Mouse (Mus musculus) granulocyte monocyte progenitor cell, adult 5-6 weeks (primary cell): ENCODE data around the gene Amotl2. TPM values are rescaled to one million over a fixed set of nuclear protein-coding genes. Genes with fewer than 3 reads are reported as not detected.

Experiments
- ATAC-seq: replicated peaks from 2 replicates; pipeline ENCODE4 v1.8.0; 2016; ENCODE audit warnings: mild to moderate bottlenecking, moderate TSS enrichment, inconsistent platforms; ENCODE audit not compliant: poor library complexity, severe bottlenecking
- total RNA-seq, 2 experiments: library from RNA; stranded (forward) in 1 of 2; stranded (reverse) in 1 of 2; fragments of 200-712, 200-1000 nt in 1 of 2; fragments of >200 nt in 1 of 2; fragmentation: Nextera tagmentation in 1 of 2; gene quantifications; 2 replicates each; pipeline ENCODE4 v1.2.3; 2014 to 2017

Amotl2 gene
- total RNA-seq, 2 experiments from 2014 or later, result 1.8 to 2.6 TPM

DNA sequence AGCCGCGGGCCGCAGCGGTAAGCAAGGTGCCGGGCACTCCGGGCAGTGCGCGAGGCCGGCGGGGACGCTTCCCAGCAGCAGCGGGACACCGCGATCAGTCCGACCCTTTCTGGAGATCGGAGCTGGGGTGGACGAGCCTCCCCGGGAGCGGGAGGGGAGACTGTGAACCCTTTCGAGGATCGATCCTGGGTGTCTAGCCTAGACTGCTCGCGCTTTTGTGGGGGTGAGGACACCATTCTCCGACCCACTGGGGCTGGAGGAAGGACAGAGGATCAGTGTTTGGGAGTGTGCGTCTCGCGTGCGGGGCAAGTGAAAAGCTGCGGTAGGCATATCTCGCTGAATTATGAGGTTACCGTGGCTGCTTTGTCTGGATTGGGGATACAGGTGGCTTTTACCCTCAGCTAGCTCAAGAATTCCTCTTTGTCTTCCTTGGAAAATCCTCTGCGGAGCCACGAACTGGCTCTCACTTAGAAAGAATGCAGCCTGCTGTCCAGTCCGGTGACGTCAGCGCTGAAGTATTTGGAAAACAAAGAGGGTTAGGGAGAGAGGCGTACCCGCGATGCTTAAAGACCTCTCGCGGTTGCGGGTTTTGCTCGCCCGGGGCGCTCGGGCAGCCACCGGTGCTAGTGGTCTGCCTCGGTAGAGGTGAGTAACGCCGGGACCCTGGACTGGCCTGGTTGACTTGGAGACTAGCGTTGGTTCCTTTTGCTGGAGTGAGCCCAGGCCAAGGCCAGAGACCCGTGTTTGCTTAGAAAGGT lies 1.6 kb downstream of the Amotl2 start:
- ATAC-seq, result peak; percentile 11; the same call in 1 of the 2 replicates

DNA sequence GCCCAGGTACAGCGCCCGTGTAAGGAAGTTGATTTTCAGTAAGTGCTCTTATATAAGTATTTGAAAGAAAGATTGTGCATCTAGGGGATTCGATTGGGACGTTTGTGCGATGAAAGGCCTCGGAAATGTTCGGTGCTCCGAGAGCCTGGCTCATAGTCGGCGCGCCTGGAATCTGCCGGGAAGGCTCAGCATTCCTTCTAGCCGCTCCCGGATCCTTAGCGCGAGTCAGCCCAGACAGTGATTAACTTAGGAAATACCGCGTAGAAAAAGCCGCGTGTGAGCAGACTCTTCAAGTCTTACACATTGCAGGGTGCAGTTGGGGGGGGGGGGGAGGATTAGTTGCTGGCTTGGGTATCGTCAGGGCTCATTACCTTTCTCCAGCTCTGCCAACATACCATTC lies 2.2 kb downstream of the Amotl2 start:
- no peak for ATAC-seq

DNA sequence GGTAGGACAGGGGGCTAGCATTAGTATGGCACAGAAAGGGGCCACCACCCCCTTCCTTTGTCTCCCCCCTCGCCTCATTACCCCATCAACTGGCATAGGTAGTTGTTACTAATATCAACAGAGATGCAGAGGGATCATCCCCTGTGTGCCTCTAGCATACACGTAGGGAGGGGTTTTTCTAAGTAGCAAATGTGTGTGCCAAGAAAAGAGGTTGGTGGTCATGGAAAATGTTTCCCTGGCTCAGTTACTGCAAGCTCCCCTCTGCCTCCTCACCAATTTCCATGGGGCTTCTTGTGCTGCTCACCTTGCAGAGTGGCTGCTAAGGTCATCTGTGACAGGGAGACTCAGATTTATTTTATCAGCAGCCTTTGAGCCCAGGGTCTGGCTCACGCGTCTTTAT lies 2.6 kb downstream of the Amotl2 start:
- ATAC-seq, result no peak

DNA sequence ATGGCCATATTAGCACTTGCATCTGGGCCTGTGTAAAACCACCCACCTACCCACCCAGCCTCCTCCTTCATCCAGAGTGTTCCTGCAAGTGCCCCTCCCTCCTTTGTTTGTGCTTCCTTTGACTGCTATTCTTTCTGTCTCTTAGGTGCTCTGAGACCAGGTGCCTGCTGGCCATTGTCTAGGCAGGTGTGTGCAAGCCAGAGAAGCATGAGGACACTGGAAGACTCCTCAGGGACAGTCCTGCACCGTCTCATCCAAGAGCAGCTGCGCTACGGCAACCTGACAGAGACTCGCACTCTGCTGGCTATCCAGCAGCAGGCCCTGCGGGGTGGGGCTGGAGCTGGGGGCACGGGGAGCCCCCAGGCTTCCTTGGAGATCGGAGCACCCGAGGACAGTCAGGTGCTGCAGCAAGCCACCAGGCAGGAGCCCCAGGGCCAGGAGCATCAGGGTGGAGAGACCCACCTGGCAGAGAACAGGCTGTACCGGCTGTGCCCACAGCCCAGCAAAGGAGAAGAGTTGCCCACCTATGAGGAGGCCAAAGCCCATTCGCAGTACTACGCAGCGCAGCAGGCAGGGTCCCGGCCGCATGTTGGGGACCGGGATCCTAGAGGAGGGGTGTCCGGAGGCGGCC lies 3.6 kb downstream of the Amotl2 start:
- no peak for ATAC-seq

DNA sequence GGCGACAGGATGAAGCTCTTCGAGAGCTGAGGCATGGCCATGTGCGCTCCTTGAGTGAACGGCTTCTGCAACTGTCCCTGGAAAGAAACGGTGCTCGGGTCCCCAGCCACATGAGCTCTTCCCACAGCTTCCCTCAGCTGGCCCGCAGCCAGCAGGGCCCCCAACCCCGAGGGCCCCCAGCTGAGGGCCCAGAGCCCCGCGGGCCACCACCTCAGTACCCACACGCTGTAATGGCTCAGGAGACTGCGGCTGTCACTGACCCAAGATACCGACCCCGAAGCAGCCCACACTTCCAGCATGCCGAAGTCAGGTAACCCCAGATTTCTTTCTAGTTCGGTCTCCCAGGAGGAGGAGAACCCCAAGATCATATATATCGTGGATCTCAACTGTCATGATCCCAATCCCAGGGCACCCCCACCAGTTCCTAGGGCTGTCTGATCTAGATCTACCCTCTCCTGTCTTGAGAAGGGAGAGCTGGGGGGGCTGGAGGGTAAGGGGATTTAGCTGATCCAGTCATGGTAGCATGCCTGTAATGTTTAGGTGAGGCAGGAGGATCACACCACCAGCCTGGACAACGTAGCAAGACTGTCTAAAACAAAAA lies 4.2 kb downstream of the Amotl2 start:
- no peak for ATAC-seq

DNA sequence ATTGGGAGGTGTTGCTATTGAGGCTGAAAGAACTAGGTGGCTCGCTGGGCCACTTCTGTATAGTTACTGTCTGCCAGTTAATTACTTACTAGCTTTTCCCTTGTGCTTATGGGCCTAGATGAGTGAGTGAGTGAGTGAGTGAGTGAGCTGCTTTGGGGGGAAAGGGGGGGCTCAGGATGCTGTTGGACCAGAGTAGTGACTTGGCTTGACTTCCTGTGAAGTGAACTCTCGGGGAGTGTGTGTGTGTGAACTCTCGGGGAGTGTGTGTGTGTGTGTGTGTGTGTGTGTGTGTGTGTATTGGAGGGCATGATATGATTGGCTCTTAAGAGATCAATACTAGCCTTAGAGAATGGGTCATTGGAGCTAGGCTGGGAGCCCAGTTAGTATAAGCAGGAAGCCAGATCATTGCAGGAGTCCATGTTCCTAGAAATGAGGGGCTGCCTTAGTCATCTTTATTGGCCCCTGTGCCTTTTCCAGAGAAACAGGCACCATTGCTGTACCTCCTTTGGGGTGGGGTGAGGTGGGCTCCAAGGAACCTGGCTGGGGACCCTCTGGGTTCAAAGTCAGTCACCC lies 5.0 kb downstream of the Amotl2 start:
- no peak for ATAC-seq

DNA sequence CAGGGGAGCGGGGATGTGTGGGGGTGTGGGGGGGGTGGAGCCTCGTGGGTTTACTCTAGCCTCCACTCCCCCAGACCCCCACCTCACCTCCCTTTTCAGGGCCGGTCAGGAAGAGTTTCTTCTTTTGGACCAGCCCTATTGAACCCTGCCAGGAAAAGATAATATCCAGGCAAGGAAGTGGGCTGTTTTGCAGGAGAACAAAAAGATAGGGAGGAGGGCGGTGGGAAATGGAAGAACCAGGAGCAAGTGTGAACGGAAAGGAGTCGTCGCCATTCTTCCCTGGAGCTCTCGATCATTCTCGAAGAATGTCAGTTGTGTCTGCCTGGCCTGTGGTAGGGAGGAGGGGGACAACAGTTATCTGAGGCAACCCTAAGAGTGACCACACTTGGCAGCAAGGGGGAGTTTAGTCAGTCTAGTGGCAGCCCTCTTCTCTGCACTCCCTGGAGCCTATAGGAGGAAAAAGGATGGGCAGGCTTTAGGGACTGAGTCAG lies 5.6 kb downstream of the Amotl2 start:
- ATAC-seq, result no peak

DNA sequence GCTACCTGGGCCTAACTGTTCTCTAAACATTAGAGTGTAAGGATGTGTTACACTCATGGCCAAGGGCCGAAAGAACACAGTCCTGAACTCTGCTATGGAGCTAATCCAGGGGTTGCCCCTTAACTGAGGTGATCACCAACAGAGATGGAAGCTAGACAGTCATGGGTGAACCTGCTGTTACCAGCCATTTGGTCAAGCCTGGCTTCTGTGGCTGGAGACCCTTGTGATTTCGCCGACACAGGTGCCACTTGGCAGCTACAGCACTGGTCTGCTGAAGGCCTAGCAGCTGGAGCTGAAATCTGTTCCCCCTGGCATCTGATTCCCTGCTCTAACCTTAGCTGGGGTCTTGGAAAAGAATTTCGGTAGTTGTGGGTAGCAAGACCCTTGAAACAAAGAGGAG lies 6.3 kb downstream of the Amotl2 start:
- no peak for ATAC-seq

DNA sequence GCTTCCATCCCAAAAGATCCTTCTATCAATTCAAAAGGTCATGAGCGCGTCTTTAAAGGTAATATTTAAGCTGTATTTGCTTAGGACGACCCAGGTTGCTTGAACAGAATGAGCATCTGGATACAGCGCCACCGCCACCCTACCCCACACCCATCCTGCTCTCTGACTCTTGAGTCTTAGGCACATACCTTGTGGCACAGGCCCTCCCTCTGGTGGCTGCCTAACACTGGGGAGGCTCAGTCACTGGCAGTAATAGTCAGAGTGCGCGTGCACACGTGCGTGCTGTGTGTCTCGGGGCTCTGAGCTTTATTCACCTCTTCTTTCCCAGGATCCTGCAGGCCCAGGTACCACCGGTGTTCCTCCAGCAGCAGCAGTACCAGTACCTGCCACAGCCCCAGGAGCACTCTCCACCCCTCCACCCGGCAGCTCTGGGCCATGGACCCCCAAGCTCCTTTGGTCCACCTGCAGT lies 6.8 kb downstream of the Amotl2 start:
- no peak for ATAC-seq

DNA sequence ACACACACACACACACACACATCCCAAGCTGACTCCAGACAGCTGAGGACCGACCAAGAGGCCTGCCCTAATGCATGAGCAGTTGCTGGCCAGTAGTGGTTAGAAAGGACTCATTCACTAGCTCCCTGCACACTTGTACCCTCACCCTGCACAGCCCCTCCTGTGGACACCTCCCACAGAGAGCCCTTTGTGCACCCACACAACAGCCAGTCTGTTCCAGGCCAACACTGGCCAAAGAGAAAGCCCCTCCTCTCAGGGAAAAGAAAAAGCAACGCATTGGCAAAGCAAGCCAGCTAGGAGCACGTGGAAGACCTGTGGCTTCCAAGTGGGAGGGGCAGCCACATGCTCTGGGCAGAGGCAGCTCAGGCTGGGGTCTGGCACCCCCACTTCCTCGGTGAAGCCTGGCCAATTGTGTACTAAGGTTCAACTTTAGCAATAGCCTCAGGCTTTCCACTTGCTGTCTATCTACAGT lies 7.6 kb downstream of the Amotl2 start:
- ATAC-seq, result peak; percentile 40; the same call in 1 of the 2 replicates

DNA sequence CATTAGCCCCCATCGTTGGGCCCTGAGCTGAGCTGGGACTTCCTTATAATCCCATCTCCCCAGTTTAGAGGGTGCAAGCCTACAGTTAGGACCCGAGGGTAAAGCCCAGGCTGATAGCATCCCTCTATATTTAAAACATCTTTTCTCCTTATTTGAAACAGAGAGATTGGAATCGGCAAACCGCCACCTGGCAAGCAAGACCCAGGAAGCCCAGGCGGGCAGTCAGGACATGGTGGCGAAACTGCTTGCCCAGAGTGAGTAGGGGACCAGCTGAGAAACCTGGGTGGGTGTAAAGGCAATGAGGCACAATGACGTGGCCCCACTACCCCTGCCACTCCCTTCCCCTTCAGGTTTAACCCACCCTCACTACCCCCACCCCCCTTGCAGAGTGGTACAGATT lies 8.5 kb downstream of the Amotl2 start:
- ATAC-seq, result no peak

DNA sequence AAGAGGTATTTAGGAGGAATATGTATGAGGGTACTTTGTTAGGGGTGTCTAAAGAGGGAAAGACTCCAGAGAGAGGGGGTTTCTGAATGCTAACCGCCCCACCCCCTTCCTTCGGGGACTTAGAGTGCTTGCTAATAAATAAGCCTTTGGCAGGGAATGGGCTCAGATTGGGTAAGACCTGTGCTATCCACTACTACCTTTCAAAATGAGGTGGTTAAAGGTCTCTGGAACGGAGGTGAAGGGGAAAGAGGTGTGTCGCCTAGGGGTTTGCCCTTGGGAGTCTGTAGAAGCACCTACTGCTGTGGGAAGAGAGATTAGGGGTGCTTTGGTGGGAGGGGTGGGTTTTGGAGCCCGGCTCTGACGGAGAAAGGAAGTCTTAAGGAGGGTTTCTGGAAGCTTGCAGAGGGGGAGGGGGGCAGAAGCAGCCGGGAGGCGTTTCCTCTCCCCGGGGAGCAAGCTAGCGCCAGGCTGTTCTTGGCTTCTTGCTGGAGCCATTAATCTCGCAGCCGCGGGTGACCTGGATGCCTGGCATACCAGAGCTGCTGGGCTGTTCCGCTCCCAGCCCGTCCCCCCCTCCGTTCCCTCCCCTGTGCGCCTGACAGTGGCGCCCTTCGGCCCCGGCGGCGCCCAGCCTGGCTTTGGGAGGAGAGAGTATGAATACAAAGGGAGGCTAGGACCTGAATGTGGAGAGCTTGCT lies 9.6 kb downstream of the Amotl2 start:
- 0 out of 2 replicates have a peak, but pooled peaks have one; percentile 16 for ATAC-seq

DNA sequence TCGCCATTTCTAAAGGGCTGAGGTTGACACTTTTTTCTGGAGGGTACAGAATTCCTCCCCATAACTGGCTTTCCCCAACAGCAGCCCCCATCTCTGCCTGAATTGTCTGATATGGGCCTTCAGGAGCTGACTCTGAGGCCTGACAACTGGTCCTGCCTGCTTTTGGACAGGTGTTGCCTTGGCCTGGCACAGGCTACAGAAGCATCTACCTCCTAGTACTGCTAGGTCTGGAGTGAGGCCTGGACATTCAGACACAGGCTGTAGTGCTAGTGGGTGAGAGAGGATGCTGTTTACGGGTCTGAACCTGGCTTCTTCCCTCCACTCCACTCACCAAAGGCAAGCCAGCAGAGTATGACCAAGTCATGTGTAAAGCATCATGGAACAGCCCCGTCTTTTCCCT lies 10.3 kb downstream of the Amotl2 start:
- ATAC-seq, result no peak

DNA sequence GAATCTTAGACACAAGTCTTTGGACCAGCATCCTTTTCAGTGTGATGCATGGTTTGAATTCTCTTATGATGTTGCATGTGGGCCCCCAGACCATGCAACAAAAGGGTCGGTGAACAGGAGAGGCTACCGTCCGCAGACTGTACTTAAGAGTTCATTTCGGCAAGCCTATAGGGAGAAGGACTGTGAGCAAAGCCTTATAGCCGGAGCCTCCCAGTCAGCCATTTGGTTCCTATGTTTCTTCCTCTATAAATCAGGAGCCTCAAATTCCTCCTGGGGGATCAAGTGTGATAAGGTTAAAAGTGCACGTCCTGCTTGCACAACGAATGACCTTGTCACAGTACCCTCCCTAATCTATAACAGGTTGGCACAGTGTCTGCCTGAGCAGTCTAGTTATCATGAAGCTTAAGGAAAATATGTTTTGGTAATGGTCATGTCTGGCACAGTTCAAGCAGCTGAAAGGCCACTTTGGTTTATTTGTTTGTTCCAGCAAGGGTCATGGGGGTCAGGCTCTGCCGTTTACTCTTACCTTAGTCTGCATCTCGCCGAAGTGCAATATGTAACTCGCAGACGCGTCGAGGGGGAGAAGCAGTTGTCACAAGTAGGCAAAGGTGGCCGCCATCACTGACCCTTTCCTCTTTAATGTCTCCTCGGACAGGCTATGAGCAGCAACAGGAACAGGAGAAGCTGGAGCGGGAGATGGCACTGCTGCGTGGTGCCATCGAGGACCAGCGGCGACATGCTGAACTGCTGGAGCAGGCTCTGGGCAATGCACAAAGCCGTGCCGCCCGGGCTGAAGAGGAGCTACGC lies 11.4 kb downstream of the Amotl2 start:
- ATAC-seq, result no peak

DNA sequence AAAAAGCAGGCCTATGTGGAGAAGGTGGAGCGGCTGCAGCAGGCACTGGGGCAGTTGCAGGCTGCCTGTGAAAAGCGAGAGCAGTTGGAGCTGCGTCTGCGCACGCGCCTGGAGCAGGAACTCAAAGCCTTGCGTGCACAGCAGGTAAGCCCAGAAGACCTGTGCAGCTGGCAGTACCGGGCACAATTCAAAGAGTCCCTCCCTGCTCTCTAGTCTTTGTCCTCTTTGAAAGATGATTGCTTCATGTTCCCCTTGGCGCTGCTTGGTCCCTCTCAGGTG lies 11.9 kb downstream of the Amotl2 start:
- ATAC-seq, result no peak

DNA sequence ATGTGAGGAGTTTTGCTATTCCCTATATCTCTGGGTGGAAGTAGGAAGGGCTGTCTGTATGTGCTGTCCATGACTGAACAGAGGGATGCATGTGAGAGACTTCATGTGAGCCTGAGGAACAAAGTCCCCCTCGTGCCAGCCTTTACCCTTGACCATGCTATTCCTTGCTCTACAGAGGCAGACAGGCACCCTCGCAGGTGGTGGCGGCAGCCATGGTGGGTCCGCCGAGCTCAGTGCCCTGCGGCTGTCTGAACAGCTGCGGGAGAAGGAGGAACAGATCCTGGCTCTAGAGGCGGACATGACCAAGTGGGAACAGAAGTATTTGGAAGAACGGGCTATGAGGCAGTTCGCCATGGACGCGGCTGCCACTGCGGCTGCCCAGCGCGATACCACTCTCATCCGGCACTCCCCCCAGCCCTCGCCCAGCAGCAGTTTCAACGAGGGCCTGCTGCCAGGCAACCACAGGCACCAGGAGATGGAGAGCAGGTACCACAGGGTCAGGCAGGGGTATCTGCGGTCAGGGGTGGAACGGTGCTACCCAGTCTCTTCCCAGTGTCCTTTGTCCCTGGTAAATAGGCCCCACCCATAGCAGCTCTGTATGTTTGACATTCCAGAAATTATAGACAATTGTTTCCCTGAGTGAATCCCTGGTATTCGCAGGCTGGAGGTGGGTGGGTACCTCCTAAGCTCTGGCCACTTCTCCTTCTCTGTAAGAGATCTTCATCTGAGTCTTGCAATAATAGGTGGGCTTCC lies 12.8 kb downstream of the Amotl2 start:
- no peak for ATAC-seq

DNA sequence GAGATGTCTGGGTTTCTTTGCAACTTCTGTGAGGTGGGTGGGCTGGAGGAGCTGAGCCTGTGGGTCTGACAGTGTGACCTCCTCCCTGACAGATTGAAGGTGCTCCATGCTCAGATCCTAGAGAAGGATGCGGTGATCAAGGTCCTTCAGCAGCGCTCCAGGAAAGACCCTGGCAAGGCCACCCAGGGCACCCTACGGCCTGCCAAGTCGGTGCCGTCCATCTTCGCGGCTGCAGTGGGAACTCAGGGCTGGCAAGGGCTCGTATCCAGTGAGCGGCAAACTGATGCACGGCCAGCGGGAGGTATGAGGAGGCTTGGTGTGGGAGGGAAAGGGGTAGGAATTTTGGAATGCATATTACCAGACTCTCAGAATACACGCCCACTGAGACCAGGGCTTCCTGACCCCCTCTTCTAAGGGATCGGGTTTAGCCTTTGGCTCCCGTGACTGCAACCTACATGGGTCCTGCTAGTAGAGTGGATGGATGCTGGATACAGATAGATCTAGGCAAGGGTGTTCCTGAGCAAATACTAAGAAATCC lies 13.5 kb downstream of the Amotl2 start:
- no peak for ATAC-seq

DNA sequence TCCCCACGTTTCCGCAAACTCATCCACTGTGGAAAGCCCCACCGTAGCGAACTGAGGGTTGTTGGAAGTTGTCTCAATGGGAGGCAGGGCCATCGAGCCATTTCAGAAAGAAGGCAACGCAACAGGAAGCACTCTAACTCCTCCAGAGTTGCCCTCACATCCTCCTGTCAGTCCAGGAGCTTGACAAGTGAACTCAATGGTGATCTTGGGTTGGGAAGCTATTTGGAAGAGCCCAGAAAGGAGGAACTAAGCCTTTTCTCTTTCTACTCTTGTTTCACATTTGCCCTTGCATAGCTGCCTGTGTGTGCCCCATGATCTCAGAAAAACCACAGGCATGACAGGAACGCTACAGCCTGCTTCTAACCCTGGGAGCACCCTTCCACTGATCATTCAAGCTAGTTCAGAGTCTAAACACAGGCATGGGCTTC lies 14.6 kb downstream of the Amotl2 start:
- peak; percentile 81 for ATAC-seq
